Mouse (Mus musculus) G1E (cell line): ENCODE data around the gene Ttll11. TPM values are rescaled to one million over a fixed set of nuclear protein-coding genes. Genes with fewer than 3 reads are reported as not detected.

Experiments
- ATAC-seq: 2 replicates; pipeline ENCODE4 v1.8.0; 2016; ENCODE audit warnings: mild to moderate bottlenecking; ENCODE audit not compliant: insufficient number of reproducible peaks, poor library complexity, low FRiP score, severe bottlenecking; ENCODE audit errors: extremely low read depth
- DNase-seq: peaks from one replicate; pipeline ENCODE4 v3.0.0; 2012; ENCODE audit warnings: low spot score
- H3K27me3 ChIP-seq: 2 replicates; pipeline ENCODE4 v1.6.1; 2012; ENCODE audit warnings: mild to moderate bottlenecking, low read length, inconsistent platforms; ENCODE audit not compliant: insufficient read depth
- H3K36me3 ChIP-seq: replicated peaks from 2 replicates; pipeline ENCODE3; 2012; ENCODE audit warnings: mild to moderate bottlenecking, inconsistent platforms
- H3K4me1 ChIP-seq: 2 replicates; pipeline ENCODE4 v1.6.1; 2012; ENCODE audit warnings: low read depth, low read length, inconsistent platforms, mixed read lengths; ENCODE audit not compliant: insufficient read depth
- H3K4me3 ChIP-seq: 2 replicates; pipeline ENCODE4 v1.5.1; 2012; ENCODE audit warnings: low read depth, mild to moderate bottlenecking, inconsistent platforms, low read length, moderate library complexity, mixed read lengths
- H3K9me3 ChIP-seq: replicated peaks from 2 replicates; pipeline ENCODE4 v1.6.1; 2012; ENCODE audit warnings: inconsistent platforms
- CTCF ChIP-seq: IDR thresholded peaks from 2 replicates; pipeline ENCODE4 v1.5.1; 2012; ENCODE audit warnings: low read depth, low read length, inconsistent platforms, mixed read lengths
- GATA1 ChIP-seq: IDR thresholded peaks from 2 replicates; pipeline ENCODE4 v1.6.1; 2012; ENCODE audit warnings: borderline replicate concordance, low read length, inconsistent platforms, mixed read lengths
- GATA2 ChIP-seq: IDR thresholded peaks from 2 replicates; pipeline ENCODE4 v1.6.1; 2012; ENCODE audit warnings: low read depth, low read length, inconsistent platforms, borderline replicate concordance
- POLR2AphosphoS5 ChIP-seq: IDR thresholded peaks from 2 replicates; pipeline ENCODE4 v1.6.1; 2012; ENCODE audit warnings: low read depth, low read length, inconsistent platforms; ENCODE audit not compliant: insufficient replicate concordance
- TAL1 ChIP-seq: conservative IDR thresholded peaks from 2 replicates; pipeline ENCODE4 v1.6.1; 2012; ENCODE audit warnings: low read depth, low read length, inconsistent platforms, mixed read lengths
- polyA plus RNA-seq: library from polyadenylated mRNA; stranded (reverse); fragments of >175 nt; gene quantifications from 2 replicates; pipeline ENCODE4 v1.2.3, GENCODE M21; 2012
- total RNA-seq, 2 experiments: library from RNA; stranded (forward) in 1 of 2; stranded (reverse) in 1 of 2; fragments of 200-1000 nt in 1 of 2; fragments of >200 nt in 1 of 2; fragmentation: Nextera tagmentation in 1 of 2; gene quantifications; 2 replicates each; pipeline ENCODE4 v1.2.3; 2014 to 2017

Ttll11 gene
- total and polyA plus RNA-seq, 3 experiments, result 0.33 to 0.87 TPM; not detected in 1

- Histone ChIP-seq H3K27me3 (peaks cover 21% of the 10 kb centered on the region), H3K9me3 (no peaks in the 10 kb centered on the region), H3K4me3 (no peak overlapping the region), H3K36me3 (no peaks in the 10 kb centered on the region), H3K4me1 (no peaks in the 10 kb centered on the region)
- ATAC-seq (no peak), DNase-seq (no peak)
- TF ChIP-seq GATA2 (no peak), GATA1 (no peak), POLR2AphosphoS5 (no peak), TAL1 (no peak)
These were observed 196.3 kb downstream of the Ttll11 start for GRCm38 (mm10) chr2:35783368-35783767.

- ATAC-seq (no peak), DNase-seq (no peak)
- Histone ChIP-seq H3K36me3 (no peaks in the 10 kb centered on the region), H3K4me1 (no peaks in the 10 kb centered on the region), H3K4me3 (no peak overlapping the region), H3K9me3 (no peaks in the 10 kb centered on the region), H3K27me3 (peaks cover 19% of the 10 kb centered on the region)
- TF ChIP-seq GATA1, result no peak
- TF ChIP-seq CTCF, result no peak
- TF ChIP-seq TAL1, result no peak
- TF ChIP-seq POLR2AphosphoS5, result no peak
- no peak for TF ChIP-seq GATA2
These were observed 200.4 kb downstream of the Ttll11 start for GRCm38 (mm10) chr2:35779266-35779665.

- no peaks in the 10 kb centered on the region for H3K4me1 ChIP-seq
- peaks cover 12% of the 10 kb centered on the region for H3K27me3 ChIP-seq
- DNase-seq (no peak), ATAC-seq (no peak)
- no peaks in the 10 kb centered on the region for H3K9me3 ChIP-seq
- H3K36me3 ChIP-seq, result no peaks in the 10 kb centered on the region
- no peak overlapping the region for H3K4me3 ChIP-seq
- no peak for TF ChIP-seq CTCF
- TF ChIP-seq GATA2, result no peak
- TF ChIP-seq GATA1, result no peak
- no peak for TF ChIP-seq POLR2AphosphoS5
- TF ChIP-seq TAL1, result no peak
These were observed 202.8 kb downstream of the Ttll11 start for GRCm38 (mm10) chr2:35776935-35777334.

GRCm38 (mm10) chr2:35775651-35776055, 204.1 kb downstream of the Ttll11 start:
- TF ChIP-seq CTCF, result no peak
- no peak for TF ChIP-seq GATA1
- no peak for TF ChIP-seq POLR2AphosphoS5
- no peak for TF ChIP-seq TAL1
- no peak for TF ChIP-seq GATA2
- Histone ChIP-seq H3K9me3 (no peaks in the 10 kb centered on the region), H3K4me3 (no peak overlapping the region), H3K4me1 (no peaks in the 10 kb centered on the region), H3K27me3 (peaks cover 15% of the 10 kb centered on the region), H3K36me3 (no peaks in the 10 kb centered on the region)
- DNase-seq (no peak), ATAC-seq (no peak)

- peaks cover 16% of the 10 kb centered on the region for H3K27me3 ChIP-seq
- H3K36me3 ChIP-seq, result no peaks in the 10 kb centered on the region
- no peak overlapping the region for H3K4me3 ChIP-seq
- no peaks in the 10 kb centered on the region for H3K4me1 ChIP-seq
- no peak for DNase-seq
- TF ChIP-seq CTCF (no peak), POLR2AphosphoS5 (no peak), GATA2 (no peak), TAL1 (no peak)
- no peak for ATAC-seq
- H3K9me3 ChIP-seq, result no peaks in the 10 kb centered on the region
These were observed 209.2 kb downstream of the Ttll11 start for GRCm38 (mm10) chr2:35770541-35770940.

- H3K4me3 ChIP-seq, result no peak overlapping the region
- no peak for ATAC-seq
- TF ChIP-seq CTCF (no peak), TAL1 (no peak), GATA1 (no peak), GATA2 (no peak), POLR2AphosphoS5 (no peak)
- H3K27me3 ChIP-seq, result peaks cover 18% of the 10 kb centered on the region
- no peaks in the 10 kb centered on the region for H3K4me1 ChIP-seq
- DNase-seq, result no peak
- H3K9me3 ChIP-seq, result no peaks in the 10 kb centered on the region
- no peaks in the 10 kb centered on the region for H3K36me3 ChIP-seq
These were observed 210.3 kb downstream of the Ttll11 start for GRCm38 (mm10) chr2:35769398-35769797.

- peaks cover 18% of the 10 kb centered on the region for H3K27me3 ChIP-seq
- ATAC-seq (no peak), DNase-seq (no peak)
- H3K36me3 ChIP-seq, result no peaks in the 10 kb centered on the region
- TF ChIP-seq GATA1 (no peak), TAL1 (no peak), CTCF (no peak), GATA2 (no peak), POLR2AphosphoS5 (no peak)
- H3K4me3 ChIP-seq, result no peak overlapping the region
- no peaks in the 10 kb centered on the region for H3K4me1 ChIP-seq
- no peaks in the 10 kb centered on the region for H3K9me3 ChIP-seq
These were observed 211.0 kb downstream of the Ttll11 start for GRCm38 (mm10) chr2:35768538-35769238.
